Mouse (Mus musculus) monocyte, adult 5-6 weeks (primary cell): ENCODE measurements around the gene Sec14l1. TPM values are rescaled to one million over a fixed set of nuclear protein-coding genes. Genes with fewer than 3 reads are reported as not detected.
A peak's percentile ranks its signal among the peaks of the same experiment; 100 is the strongest.

ENCODE experiments used
- ATAC-seq: fragments of 153-309, 156-312 bp; replicated peaks from 2 replicates; pipeline ENCODE4 v1.8.0; 2017; ENCODE audit warnings: mild to moderate bottlenecking; ENCODE audit not compliant: low TSS enrichment, insufficient number of reproducible peaks, severe bottlenecking, poor library complexity, low FRiP score
- total RNA-seq: library from RNA; stranded (forward); fragments of 200-1000, 200-491, 200-594 nt; gene quantifications from 3 replicates; pipeline ENCODE4 v1.2.3, GENCODE M21; 2017

Sec14l1 gene
- total RNA-seq, 1 experiment from 2014 or later, result 72.7 TPM

DNA sequence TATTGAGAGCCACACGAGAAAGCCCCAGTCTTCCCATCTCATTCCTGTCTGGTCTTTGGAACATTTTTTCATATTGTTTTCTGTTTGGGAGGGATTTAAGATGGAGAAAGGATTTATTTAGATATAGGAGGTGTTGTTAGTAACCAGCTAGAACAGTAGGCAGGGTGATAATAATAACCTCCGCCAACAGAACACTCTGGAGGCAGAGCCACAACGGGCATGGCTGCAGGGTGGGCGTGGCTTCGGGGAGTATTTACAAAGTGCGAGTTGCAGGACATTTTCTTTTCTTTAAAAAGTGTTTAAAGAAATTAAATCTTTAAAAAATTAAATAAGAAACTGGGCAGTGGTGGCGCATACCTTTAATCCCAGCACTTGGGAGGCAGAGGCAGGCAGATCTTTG, 9.1 kb upstream of the Sec14l1 start:
- ATAC-seq, result no peak

DNA sequence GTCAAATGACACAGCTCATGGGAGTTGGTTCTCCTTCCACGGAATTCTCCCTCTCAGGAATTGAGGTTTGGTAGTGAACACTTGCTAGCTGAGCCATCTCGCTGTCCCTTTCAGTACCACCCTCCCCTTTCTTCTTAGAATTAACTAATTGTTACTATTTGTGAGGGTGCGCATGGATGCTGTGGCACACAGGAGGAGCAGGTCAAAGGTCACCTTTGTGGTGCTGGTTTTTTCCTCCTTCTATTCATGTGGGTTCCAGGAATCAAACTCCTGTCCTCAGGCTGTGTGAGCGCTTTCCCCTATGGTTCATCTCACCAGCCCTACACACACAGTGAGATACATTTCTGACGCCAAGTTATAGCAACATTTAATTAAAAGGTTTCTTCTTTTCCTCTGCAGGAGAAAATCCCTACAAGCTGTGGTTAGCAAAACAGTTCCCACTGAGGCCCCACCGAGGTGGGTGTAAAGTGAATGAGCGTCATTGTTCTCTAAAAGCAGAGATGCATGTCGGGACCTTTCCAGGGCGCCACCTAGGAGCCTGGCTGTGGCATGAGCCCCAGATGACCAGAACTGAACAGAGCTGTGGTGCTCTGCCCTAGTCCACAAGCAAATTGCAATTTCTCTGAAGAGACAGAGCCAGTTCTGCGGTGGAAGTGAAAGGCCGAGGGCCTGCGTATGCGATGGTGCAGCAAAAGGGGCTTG, 8.2 kb upstream of the Sec14l1 start:
- no peak for ATAC-seq

DNA sequence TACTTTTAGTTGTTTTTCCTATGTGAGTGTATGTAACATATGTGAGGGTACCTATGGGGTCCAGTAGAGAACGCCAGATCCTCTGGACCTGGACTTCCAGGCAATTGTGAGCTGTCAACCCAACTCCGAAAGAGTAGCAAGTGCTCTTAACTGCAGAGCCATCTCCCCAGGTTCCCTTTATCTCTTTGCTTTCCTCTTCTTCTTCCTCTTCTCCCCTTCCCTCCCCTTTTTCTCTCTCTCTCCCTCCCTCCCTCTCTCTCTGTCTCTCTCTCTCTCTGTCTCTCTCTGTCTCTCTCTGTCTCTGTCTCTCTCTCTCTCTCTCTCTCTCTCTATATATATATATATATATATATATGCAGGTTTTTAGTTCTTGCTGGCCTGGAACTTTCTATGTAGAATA, 7.1 kb upstream of the Sec14l1 start:
- ATAC-seq, result no peak

DNA sequence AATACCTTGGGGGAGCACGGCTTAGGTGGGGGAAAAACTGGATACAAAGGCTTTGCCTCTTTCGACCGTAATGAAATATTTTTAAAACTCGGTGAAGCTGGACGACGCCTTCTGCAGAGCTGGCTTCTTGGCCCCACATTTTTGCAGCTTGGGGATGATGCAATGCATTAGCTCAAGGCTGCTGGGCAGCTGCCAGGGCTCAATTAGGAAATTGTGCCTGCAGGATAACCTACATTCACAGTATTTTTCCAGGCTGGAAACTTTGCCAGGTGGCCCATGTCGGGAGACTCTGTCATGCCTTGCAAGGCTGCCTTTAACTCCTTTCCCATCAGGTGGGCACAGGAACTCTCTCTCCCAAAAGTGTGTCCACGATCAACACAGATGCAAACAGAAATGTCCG, 6.4 kb upstream of the Sec14l1 start:
- no peak for ATAC-seq

DNA sequence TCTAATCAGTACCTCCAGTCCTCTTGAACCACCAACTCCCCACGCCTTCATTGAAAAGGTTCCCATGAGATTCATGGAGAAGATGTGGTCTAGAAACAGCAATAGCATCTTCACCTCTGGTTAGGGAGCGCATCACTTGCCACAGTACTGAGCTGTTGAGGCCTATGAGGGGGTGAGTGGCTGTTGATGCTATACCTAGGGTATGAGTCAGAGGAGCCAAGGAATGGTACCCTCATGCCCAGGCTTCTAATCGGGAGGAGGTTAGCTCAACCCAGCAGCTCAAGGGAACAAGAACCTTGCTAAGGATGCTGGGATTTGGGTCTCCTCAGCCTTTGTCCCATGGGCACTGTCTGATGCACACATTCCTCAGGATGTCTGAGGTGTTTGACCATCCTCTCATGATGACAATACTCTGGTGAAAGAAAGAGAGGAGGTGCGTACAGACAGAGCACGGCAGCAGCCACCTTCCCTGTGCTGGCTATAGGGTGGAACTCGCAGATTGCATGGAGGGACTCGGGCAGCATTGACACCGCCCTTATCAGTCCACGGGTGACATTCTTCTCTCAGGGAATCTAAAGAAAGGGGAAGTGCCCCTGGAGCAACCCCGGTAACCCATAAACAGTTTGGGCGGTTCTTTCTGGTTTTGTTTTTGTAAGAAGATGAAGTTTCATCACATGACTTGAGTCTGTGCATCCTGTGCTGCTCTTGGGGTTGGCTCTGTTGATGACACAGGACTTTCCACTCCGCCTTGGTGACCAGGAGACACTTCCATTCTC, 5.6 kb upstream of the Sec14l1 start:
- peak; percentile 83 for ATAC-seq

DNA sequence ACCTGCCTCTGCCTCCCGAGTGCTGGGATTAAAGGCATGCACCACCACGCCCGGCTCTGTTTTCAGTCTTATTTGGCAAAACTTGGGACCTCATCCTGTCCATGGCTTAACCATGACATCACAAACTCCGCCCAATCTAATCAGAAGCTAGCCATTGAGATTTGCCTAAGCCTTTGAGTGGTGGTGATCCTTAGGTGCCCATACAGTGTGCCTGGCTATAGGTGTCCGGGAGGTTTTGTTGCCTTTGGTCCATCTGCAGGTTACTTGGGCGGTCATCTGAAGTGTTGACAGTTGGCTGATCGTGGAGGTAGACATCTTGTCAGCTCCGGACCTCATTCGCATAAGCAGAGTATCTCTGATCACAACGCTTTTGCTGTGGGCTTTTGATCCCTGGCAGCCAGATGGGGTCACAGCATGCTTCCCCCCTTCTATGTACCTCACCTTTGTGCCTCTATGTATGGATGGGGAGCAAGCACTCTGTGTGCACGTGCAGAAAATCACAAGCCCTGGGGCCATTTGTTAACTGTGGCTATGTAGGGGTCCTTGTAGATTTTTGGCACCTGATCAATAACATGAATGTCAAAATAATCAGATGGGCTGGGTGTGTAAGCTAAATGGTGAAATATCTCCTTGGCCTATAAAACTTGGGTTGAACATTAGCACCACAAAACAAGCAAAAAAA, 2.9 kb upstream of the Sec14l1 start:
- ATAC-seq, result no peak

DNA sequence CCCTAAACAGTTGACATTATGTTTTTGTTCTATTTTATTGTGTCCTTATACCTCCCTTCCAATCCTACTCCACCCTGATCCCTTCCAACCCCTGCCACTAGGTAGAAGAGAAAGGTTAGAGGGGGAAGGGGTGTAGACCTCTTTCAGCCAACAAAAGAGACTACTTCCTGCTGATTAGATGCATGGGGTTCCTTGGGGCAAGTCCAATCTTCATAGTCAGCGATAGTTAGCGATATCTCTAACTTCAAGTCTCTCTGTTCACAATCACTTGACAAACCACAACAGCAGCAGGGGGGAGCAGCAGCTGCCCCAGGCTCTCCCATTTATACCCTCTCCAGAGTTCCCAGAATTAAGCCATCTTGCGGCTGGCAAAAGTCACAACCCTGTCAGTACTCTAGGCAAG, 2.3 kb upstream of the Sec14l1 start:
- ATAC-seq, result no peak

DNA sequence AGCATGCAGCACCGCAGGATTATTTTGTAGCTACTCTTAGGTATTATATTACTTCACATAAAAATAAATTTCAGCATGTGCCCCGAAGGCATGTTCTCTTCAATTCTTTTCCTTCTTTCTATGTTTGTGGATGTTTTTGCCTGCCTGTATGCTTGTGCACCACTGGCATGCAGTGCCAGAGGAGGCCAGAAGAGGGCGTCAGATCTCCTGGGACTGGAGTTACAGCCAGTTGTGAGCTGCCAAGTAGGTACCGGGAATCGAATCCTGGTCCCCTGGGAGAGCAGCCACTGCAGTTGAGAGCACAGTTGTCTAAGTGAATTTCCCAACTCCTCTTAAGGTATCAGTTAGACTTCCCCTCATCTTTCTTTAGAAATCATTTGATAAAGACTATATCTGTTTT, 1.6 kb upstream of the Sec14l1 start:
- no peak for ATAC-seq

DNA sequence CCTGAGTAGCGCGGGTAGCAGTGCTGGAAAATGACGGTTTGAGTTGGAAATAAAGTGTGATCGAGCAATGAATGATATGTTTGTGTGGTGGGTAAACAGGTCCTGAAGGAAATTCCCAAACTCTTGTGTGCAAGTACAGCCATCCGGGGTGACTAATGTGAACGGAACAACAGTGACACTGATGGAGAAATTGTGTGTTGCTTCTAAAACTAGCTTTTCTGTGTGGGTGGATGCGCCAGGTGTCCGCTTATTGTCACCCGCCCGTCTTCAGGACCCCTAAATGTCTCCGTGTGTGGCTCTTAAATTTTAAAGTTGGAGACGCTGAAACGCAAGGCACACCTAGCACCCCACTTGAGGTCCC, 757 bp upstream of the Sec14l1 start:
- no peak; the same call in 1 of the 2 replicates for ATAC-seq

DNA sequence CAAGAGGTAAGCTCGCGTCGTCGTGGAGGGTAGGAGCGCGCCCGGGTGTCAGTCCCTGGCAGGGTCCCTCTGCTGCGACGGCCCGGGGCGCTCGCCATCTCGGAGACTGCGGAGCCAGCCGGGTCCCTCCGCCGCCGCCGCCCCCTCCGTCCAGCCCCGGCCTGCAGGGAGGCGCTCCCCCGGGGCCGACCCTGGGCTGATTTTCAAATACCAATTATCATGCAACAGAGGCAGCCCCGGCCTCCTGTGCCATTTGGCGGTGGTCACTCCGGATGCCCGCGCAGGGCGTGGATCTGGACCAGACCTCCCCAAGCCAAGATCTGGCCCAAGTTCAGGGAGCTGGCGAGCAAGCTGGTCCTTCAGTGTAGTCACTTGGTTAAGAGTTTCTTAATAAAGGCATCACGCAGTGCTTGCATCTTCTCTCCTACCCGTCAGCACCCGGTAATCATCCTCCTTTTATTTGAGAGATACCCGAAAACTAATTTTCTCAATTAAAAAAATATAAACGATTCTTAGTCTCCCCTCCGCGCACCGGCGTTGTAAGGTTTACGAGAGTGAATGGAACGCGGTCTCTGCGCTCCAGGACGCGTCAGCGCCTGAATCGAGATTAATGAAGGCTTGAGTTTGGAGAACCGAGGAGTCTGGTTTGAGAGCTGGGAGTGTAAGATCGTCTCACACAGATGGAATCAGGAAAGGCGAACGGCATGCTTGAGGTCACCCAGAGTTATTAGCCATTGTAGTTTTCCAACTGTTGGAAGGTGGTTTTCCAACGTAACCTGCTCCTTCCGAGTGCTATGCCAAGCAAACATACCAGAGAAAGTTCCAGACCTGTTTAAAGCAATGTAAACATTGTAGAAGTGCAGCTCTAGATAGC, 615 bp downstream of the Sec14l1 start:
- ATAC-seq, result no peak

DNA sequence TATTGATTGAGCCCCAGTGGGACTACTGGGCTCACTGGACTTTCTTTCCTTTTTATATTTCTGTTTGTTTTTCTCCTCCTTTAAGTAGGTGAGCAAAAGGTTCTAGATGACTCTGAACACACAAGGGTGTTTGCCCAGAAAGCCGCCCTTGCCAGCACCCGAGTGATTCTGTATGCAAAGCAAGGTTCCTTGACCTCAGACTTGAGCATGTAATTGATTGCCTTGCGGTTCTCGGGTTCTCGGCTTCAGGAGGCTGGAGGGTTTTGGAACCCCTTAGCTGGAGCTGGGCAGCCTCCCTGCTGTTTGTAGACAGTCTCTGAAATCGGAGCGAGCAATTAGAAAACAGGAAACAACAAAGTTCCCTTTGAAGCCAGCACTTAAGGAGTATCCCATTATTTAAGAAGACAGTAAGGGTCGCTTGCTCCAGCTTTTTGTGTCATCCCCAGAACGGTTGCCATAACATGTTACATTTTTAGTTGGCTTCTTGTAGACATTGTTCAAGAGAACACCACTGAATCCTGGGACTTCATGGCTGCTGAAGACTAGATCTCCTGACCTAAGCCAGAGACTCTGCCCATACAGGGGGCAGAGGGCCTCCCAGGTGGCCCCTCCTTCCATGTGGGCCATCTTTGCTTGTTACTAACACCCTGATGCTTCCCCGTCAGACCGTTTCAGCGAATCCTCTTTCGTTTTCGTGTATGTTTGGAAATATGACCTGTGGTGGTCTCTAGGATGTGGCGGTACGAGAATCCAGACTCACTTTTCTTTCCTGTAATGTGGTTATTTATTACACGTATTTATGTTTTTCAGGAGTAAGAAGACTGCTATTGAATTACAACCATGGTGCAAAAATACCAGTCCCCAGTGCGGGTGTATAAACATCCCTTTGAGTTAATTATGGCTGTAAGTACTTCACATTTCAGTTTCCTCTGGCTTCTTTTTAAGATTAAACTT, 1.7 kb downstream of the Sec14l1 start:
- no peak for ATAC-seq

DNA sequence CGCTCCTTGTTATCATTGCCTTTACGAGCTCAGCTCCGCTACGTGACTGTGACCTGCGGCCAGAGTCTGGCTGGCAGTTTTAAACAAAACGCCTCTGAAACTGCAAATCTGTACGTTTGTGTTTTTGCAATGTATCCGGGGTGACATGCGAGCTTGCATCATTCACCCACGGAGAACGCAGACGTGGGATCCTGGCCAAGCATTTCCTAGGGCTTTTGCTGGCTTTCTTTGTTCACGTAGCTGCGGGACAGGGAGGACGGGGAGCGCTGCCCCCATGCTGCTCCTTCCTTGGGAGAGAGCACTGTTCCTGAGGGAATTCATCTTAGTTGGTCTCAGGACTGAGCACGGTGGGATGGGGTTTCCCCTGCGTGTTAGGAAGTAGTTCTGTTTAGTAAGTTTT, 2.4 kb downstream of the Sec14l1 start:
- ATAC-seq, result no peak

DNA sequence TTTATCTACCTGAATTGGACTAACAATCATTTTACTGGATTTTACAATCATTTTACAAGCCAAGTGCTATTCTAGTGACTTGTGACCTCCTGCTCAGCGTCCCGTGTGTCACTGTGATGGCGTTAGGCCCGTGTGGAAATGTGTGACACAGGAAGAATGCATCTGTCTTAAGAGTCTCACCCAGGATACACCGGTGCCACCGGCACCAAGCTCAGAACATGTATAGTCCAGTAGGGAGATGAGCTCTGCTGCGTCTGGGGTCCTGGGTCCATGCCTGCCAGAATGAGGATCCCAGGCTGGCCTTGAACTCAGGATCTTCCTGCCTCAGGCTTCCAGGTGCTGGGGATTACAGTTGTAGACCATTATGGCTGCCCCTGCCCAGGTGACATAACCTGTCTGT, 2.8 kb downstream of the Sec14l1 start:
- ATAC-seq, result no peak

DNA sequence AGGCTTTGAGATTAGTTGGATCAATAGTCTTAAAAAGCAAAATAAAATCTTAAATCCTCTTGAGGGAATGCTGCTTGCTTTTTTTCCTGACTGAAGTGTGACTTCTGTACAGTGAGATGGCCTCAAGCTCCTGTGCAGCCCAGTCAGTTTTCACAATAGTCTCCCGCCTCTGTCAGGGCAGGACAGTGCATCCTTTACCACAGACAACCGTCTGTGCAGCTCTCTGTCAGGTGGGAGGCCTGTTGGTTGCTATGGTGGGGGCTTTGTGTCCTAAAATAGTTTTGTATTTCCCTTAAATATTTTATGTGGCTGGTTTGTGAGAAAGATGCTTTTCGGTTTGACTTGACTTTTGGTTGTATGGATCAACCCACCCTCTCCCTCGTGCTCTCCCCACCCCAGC, 3.3 kb downstream of the Sec14l1 start:
- no peak for ATAC-seq

DNA sequence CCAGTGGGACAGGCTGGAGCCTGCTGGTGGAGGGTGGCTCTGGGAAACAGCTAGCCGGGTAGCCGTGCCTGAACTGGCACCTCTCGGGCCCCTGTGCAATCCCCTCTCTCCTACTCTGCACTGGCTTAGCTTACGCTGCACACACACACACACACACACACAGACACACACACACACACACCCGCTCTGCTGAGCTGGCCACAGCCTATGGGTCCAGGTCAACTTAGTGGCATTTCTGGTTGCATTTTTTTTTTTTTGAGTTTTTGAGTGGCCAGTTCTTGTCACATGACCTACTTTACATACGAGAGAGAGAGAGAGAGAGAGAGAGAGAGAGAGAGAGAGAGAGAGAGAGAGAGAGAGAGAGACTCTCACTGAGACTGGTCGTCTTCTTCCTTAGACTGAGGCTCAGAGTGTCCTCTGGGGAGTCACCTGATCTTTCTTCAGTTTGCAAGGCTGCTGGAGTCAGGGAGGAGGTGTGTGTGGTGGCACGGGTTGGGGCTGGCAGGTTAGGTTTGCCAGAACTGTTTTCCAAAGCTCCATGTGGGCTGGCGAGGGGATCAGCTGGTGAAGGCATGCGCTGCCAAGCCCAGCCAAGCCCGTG, 3.9 kb downstream of the Sec14l1 start:
- no peak for ATAC-seq

DNA sequence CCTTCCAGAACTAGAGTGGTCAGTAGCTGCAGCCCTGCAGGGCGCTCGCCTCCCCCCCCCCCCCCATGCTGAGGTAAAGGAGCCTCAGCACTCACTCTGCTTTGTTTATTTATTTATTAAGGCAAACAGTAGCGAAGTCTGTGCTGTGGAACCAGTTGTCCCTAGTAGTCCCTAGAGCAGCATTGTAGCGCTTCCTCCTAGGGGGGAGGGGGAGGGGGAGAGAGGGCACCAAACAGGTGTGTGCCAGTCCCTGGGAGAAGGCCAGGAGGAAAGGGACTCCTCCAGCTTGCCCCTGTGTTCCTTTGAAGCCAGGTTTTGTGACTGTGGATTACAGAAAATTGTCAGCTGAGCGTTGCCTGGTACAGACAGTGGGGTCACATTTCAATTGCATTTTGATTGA, 4.8 kb downstream of the Sec14l1 start:
- no peak for ATAC-seq

DNA sequence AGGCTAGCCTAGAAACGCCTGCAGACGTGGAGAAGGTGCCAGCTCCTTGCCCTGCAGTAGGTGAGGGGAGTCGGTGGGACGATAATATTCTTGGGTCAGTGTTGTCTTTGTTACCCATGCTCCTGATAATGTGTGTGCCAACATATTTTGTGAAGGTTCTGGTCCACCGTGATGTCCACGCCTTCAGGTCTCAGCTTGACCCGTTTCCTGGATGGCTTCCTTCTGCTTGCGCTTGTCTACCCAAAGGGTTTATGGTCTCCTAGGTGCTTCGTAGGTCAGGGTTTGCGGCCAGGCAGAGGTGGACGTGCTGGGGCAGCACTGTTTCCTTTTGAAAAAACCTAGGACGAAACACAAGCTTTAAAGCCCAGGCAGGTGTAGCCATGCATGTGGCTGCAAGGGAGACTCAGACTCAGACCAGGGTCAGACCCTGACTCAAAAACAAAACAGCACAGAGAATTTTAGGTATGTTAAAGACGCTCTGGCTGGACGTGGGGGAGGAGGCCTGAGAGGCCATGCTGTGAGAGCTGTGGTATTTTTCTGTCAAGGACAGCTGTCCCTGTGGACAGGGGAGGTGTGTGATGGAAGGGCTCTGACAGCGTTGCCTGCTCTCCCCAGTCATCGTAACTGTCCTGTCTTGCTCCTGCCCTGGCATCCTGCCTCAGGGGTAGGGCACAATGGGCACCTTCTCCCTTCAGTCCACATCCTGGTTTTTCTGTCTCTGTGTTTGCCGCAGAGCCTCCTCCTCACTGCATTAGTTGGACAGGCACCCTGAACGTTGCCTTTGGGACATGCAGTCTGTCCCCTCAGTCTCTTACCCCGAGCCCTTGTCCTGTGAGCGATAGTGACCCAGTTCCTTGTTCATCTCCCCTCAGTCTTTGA, 5.6 kb downstream of the Sec14l1 start:
- no peak for ATAC-seq
